Mouse (Mus musculus): ENCODE data around the gene Hcls1.

Gene Hcls1

DNA sequence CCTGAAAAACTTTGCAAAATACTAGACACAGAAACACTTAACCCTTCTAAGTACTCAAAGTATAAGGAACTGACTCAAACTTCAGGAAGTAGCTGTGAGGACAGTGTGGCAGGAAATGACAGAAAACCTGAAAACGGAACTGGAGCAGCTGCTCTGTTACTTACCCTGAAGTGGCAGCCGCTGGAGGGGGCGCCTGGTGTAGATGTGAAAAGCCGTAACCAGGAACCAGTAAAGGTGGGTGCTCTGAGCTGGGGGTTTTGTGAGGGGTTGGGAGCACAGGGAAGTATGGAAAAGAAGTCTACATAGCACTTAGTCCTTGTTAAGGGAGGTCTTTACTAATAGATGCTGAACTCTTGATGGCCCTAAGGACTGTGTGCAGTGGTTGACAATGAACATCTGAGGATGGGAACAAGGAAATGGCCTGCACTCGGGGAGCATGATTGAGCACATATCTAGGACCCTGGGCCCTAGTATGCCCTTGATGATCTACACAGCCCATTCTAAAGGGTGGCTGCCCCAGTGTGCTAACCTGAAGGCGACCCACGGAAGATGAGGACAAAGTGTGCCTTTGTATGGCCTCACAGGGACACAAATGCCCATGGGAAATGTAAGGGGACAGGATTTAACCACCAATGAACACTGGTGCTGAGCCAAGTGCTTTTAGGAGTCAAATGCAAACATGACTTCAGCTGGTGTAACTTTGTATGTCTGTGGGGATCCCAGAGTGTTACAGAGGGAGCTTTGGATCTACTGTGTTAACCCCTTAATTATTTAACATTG, at the start of gene Hcls1:
Gene Hcls1, plus strand, starts transcription at position 143 of the 780 bp plus-strand sequence.
- no peak for DNase-seq

DNA sequence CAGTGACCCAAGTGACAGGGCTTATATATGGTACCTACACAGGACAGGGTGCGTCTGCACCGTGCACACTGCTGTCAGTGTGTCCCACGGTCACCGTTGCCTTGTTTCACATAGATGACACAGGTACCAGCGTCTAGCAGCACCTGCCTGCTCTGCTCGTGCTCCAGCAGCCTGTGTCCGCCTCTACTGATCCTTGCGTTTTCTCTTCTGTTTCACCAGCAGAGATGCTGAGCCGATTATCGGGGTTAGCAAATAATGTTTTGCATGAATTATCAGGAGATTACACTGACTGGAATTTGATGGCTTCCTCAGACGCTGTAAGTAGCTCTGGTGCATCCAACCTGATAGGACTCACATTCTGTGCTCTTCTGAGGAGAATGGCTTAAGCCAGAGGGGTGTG, 48.9 kb upstream of the Hcls1 start:
- DNase-seq = no peak

DNA sequence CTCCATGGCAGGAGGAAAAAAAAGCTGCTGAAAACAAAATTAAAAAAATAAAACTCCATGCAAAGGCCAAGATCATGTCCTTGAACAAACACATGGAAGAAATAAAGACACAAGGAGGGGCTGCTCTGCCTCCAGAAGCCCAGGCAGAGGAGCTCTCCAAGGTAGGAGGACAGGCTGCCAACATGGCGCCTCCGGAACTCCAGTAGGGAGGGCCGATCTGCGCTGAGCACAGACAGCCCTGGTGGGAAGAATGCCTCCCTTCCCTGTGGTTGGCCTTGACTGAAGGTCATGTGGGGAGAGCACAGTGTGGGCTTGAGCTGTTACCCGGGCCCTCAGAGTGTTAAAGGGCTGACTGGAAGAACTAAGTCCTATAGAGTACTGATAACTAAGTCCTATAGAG, 47.2 kb upstream of the Hcls1 start:
- no peak for DNase-seq

DNA sequence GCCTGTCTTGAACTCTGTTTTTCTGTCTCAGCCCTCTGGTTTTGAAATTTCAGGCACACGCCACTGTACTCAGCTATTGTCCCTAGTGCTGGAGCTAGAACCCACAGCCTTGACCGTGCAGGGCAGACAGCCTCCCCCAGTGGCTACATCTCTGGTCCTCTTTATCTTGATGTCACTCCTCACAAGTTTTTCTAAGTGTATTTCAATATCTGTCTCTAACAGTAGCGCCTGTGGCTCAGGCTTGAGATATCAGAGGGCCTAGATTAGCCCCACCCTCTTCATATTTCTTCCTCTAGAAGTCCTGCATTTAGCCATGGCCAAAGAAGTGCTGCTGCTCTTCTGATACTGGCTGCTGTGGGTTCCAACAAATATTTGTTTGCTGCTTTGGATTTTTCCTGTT, 44.2 kb upstream of the Hcls1 start:
- no peak for DNase-seq

DNA sequence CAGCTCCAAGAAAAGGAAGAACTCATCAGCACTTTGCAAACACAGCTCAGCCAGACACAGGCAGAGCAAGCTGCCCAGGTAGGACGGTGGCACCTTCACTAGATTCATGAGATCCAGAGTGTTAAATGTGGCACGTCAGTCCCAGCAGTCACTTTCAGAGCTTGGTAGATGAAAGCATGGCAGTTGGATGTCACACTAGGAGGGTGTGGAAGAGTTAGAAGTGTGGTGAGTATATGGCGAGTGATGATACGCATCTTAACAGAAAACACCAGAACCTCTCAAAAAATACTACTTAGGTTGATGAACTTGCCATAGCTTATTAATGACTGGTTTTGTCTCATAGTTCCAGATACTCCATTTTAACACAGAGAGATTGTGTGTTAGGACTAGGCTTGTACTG, 43.4 kb upstream of the Hcls1 start:
- DNase-seq = no peak

DNA sequence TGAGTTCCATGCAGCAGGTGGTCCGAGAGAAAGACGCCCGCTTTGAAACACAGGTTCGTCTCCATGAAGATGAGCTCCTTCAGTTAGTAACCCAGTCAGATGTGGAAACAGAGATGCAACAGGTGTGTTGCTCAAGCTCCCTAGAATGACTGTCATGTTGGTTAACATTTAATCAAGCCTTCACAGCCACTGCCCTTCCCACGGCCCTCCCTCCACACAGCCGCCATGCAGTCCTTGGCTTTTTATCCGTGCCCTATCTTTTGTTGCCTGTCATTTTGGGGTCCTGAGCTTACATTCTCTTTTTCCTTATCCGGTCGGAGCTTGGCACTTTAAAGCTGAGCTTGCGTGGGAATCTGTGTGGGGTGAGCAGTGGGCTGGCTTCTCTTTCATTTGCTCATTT, 41.5 kb upstream of the Hcls1 start:
- DNase-seq = no peak

DNA sequence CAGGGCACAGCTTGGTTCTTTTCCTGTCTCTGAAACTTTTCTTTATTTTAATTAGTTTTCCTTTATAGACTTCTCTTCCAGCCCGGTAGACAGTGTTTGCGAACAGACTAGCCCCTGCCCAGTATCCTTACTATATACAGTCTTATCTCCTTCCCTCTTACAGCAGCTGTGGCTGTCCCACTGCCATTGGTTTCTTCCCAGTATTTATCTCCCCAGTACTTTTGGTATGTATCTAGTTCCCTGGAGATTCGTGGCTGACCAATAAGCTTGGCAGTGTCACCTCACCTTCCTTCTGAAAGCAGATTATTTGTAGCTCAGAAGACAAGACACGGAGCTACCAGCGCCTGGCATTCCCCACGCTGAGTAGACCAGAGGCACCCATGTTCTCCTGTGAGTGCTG, 38.1 kb upstream of the Hcls1 start:
- DNase-seq = no peak

DNA sequence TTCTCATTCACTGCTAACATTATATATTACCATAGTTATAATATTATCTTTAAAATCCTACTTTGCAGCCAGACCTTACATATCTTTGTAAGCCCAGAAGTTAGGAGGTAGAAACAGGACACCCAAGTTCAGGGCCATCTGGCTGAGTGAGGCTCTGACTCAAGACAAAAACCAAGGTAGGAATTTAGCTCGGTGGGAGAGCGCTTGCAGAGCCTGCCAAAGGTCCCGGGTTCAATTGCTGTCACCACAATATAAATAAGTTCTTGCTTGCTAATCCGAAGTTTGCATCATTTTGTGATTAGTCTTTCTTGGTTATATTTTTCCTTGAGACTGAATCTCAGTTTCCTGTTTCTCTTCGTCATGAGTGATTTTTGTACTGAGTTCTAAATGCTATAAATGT, 31.6 kb upstream of the Hcls1 start:
- DNase-seq = no peak

DNA sequence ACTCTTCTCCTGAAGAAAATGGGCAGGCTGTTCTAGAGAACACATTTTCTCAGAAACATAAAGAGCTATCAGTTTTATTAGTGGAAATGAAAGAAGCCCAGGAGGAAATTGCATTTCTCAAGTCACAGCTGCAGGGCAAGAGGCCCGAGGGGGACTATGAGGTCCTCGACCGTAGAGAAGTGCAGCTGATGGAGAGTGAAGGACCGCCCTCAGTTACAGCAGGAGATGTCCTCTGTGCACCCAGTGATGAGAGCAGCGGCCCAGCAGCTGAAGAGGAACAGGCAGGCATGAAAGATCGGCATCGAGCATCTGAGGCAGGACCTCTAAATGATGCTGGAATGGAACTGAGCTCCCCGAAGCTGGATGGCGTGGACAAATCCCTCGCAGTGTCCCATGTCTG, 22.9 kb upstream of the Hcls1 start:
- no peak for DNase-seq

DNA sequence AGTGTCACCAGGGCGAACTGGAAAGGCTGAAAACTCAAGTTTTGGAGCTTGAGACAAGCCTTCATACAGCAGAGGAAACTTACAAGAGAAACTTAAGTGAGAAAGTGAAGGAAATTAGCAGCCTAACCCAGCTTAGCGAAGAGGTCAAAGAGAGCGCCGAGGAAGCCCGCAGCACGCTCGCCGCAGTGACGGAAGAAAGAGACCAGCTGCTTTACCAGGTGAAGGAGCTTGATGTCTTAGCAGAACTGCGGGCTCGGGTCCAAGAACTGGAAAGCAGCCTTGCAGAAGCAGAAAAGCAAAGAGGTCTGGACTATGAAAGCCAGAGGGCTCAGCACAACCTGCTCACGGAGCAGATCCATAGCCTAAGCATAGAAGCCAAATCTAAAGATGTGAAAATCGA, 22.5 kb upstream of the Hcls1 start:
- DNase-seq = no peak

DNA sequence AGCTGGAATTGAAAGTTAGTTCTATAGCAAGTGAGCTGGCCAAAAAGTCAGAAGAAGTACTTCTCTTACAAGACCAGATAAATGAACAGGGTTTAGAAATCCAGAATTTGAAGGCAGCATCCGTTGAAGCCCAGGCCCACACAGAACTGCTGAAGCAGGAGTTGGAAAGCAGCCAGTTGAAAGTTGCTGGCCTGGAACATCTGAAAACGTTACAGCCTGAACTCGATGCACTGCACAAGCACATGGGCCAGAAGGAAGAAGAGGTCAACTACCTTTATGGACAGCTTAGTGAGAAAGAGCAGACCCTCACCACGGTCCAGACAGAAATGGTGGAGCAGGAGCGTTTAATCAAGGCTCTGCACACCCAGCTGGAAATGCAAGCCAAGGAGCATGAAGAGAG, 20.6 kb upstream of the Hcls1 start:
- DNase-seq = peak; percentile 70

DNA sequence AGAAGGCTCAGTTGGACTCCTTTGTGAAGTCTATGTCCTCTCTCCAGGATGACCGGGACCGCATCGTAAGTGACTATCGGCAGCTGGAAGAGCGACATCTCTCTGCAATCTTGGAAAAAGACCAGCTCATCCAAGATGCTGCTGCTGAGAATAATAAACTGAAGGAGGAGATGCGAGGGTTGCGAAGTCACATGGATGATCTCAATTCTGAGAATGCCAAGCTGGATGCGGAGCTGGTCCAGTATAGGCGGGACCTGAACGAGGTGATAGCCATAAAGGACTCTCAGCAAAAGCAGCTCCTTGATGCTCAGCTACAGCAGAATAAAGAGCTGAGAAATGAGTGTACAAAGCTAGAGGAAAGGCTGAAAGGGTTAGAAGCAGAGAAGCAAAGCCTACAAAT, 16.3 kb upstream of the Hcls1 start:
- DNase-seq = no peak

DNA sequence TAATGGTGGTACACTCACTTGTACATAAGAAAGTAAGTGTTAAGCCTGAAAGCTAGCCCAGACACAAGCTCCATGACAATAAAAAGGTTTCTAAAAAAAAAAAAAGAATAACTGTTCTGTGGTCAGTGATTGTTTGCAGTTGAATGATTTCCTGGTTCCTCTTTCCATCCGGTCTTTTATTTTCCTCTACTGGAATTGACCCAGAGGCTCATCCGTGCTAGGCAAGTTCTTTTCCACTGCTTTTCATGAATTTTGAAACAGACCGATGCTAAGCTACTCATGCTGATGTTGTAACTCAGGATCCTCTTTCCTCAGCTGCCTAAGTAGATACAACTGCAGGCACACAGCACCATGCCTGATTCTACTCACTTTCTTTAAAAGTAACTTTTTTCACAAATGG, 14.4 kb upstream of the Hcls1 start:
- DNase-seq = no peak

DNA sequence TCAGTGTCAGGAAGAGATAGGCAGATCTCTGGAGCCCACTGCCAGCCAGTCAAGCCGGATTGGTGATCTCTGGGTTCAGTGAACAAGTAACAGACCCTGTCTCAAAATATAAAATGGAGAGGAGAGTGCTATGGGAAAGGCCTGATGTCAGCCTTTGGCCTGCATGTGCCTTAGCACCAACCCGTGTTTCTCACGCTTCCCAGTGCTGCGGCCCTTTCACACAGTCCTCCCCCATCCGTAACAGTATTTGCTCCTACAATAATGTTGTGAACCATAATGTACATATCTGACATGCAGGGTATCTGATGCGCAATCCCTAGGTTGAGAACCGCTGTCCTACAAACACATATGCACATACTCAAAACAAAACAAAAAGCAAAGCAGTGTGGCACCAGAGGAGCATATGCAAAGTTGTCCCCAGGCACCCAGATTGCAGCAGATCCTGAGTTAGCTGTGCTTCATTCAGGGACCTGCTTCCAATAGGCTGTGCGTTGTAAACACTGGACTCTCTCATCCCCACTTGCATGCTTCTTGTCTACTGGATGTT, 13.6 kb upstream of the Hcls1 start:
- no peak for DNase-seq

DNA sequence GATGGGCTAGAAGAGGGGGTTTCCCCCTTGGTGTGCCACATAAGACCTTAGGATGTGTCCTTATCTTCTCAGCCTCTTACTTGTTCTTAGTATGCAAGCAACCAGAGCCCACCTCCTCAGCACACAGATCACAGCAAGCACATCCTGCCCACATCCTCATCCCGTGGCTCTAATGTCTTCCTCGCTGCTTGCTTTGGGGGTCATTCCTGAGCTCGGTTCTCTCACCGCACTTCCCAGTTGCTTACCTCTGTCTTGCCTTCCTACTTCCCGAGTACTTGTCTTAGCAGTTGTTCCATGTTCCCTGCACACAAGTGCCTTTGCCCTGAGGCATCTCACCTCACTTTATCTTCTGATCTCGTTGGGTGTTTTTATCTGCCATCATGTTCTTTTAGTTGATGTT, 12.8 kb upstream of the Hcls1 start:
- DNase-seq = no peak

DNA sequence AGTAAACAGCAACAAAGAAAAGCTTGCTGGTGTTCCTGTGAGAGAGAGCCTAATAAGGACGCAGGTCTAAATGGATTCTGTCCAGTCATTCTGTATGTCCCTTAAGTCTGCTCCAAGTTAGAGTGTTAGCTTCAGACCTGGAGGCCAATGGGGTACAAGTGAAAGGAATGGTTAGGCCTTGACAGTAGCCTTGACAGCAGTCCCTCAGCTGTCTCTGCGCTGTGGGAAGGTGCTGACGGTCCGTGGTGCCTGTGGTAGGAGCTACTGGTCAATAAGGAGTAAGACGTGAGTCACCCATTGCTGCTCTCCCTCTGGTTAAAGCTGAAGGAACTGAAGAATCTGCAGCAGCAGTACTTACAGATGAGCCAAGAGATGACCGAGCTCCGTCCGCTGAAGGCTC, 10.5 kb upstream of the Hcls1 start:
- no peak for DNase-seq

DNA sequence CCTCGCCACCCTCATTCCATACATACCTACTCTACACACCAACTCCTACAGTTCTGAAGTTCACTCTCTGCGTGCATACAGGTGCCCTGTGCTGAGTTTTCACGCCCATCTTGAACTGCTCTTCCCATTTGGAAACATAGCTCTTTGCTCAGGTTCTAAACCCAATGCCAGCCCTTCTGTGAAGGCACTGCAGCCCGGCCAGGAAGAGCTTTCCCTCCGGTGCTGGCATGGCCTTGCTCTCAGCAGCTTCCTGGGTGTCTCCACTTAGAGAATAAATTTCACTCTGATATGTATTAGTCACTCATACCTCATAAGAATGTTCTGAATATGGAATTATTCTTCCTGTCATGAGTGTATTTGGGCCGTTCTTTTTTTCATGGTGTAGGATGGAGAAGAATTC, 9.4 kb upstream of the Hcls1 start:
- DNase-seq = no peak

DNA sequence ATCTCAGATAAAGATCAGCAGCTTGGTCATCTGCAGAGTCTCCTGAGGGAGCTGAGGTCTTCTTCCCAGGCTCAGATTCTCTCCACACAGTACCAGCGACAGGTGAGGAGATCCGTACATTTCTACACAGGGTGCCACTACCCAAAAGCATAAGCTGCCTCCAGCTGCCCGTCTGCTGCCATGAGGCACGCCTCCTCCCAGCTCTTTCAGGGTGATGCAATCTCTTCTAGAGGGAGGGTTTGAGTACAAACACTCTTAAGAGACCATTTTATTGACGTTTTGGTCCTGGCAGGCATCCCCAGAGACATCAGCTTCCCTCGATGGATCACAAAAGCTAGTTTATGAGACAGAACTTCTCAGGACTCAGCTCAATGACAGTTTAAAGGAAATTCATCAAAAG, 9.0 kb upstream of the Hcls1 start:
- DNase-seq = no peak

DNA sequence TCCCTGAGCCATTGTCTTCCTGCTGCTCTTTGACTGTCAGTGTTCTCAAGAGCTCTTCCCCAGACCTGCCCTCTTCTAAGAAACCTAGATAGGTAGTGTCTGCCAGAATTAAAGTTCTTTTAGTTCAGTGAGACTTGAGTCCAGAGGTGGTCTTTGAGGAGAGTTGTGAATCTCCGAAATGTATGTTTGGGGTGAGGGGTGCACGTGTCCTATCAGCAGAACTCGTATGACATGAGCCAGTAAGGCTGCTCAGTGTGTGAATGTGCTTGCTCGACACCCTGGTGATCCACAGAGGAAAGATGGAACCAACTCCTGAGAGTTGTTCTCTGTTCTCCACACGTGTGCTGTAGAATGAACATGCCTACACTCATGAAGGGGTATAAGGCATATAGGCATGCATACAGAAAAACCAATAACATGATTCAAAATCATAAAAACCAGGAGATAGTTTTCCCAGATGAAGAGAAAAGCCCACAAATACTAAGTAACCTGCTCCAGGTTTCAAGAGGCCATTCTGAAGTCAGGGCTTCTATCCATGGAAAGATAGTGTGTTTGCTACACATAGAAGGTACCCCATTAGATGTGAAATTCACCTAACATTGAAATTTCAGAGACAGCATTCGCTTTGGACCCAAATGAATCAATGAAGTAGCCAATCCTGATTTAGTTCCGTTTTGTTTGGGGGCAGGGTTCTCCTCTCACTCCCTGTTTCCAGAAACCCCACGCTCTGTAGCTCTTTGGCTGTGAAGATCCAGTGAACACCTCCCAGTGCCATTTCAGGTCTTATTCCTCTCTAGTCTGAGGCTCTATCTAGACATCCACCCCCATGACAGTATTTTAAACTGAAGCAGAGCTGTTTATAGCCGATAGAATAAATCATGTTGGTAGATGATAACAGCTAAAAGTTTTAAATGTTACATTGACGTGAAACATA, 8.0 kb upstream of the Hcls1 start:
- no peak for DNase-seq

DNA sequence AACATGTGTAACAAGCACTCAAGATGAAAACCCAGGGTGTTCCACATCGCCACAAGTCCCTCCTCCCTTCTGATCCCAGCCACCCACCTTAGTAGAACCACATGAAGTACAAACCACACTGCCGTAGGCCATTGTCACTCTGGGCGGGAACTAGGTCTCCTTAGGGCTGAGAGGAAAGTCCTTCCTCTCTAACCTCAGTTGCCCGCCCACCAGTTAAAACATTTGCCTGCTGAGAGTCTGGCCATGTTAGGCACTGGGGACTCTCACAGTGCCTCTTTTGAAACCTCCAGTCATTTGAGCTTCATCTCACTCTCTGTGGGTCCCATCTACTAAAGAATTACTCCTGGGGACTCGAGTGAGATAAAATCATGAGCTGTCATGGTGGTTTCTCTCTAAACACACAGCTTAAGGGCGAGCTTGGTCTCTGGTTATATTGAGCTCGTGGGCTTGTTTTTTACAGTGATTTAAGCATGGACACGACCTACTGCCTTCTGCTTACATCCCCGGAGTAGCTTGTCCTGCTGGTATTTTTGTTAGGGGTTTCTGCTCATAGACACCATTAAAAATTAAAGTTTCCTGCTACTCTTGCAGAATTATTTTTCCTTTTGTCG, 7.2 kb upstream of the Hcls1 start:
- DNase-seq = no peak

DNA sequence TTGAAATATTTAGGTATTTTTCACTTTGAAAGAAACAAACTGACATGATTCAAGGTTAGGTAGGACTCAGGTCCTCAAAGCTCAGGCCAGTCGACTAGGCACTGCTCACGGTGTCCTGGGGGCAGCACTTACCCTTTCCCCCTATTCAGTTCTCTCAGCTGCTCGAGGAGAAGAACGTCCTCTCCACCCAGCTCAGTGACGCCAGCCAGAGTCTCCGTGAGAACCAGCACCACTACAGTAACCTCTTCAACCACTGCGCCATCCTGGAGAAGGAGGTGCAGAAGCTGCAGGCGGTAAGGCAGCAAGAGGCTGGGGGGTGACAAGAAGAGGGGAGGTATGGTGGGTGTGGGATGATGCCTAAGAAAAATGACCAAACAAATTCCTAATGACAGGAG, 6.7 kb upstream of the Hcls1 start:
- no peak for DNase-seq

DNA sequence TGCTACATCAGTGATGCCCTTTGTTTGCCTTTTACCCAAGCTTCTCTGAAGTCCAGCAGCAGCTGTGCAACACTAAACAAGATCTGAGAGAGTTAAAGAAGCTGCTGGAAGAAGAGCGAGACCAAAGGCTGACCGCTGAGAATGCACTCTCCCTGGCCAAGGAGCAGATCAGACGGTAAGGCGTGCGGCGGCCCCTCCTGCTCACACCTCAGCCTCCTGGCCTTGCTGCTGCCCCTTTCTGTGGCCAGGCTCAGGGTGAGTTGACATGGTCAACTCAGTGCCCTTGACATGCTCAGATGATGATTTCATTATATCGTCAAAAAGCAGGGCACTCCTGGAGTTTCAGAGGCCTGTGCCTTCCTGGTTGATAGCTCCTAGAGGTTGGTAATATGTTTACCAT, 5.6 kb upstream of the Hcls1 start:
- no peak for DNase-seq
